Mouse (Mus musculus): ENCODE measurements around the gene Plb1.

Gene Plb1

DNA sequence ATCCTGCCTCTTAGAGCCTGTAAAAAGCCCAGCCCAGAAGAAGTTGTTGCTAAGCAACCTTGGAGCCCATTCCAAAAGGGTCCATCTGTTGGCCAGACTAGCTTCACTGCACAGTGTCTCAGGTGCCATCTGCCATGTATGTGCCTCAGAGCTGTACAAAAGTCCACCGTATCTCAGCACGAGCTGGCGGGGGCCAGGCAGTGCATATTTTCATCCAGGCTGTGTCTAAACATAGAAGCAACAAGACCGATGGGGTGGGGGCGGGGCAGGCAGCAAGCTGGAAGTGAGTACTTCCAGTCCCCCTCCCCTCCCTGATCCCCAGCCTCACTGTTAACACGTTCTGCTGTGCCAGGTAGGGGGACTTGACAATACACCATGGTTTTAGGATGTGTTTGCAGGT lies 102.7 kb downstream of the Plb1 start:
- DNase-seq (ENCODE audit: low read depth, low spot score) = no peak
- no peaks in the 10 kb centered on the region for H3K27me3 ChIP-seq (ENCODE audit: control insufficient read depth, insufficient read depth, low read length, poor library complexity, severe bottlenecking)
- no peaks in the 10 kb centered on the region for H3K36me3 ChIP-seq (ENCODE audit: control insufficient read depth, insufficient read depth, low read length, poor library complexity, severe bottlenecking)

DNA sequence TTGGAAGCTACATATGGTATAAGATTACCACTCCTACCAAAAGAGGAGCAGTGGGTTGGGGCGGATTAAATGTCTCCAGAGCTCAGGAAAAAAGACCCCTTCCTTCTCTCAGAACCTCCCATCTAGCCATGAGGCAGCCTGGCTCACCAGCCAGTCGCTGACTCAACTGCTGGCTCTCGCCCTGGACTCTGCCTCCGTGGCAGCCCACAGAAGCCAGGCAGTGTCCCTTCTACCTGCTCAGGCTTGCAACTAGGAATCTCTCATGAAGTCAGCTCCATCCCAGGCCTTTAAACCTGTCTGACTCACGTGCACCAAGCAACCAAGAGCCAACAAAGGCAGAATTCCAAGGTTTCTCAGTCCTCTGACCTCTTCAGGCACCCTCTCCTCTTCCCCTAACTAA lies 103.6 kb downstream of the Plb1 start:
- Histone ChIP-seq H3K36me3 (ENCODE audit: control insufficient read depth, insufficient read depth, low read length, poor library complexity, severe bottlenecking) (no peaks in the 10 kb centered on the region), H3K27me3 (ENCODE audit: control insufficient read depth, insufficient read depth, low read length, poor library complexity, severe bottlenecking) (no peaks in the 10 kb centered on the region)
- no peak for DNase-seq (ENCODE audit: low read depth, low spot score)

DNA sequence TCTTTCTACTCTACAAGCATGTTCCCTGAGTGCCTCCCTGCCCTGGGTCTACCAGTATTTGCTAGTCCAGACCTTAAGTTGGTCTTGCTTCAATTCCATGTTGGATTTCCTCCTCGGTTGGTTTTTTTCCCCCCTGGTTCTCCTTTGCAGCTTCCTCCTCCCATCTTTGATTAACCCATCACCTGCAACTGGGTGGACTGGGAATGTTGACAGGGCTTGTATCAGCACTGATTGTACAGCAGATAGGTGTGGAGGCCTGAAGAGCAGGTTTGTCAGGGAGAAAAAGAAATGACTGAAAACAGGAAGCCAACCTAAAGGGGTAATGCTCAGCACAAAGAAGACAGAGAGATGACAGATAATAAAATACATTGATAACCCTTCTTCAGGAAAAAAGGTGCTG lies 104.8 kb downstream of the Plb1 start:
- Histone ChIP-seq H3K36me3 (ENCODE audit: control insufficient read depth, insufficient read depth, low read length, poor library complexity, severe bottlenecking) (no peaks in the 10 kb centered on the region), H3K27me3 (ENCODE audit: control insufficient read depth, insufficient read depth, low read length, poor library complexity, severe bottlenecking) (no peaks in the 10 kb centered on the region)
- no peak for DNase-seq (ENCODE audit: low read depth, low spot score)

DNA sequence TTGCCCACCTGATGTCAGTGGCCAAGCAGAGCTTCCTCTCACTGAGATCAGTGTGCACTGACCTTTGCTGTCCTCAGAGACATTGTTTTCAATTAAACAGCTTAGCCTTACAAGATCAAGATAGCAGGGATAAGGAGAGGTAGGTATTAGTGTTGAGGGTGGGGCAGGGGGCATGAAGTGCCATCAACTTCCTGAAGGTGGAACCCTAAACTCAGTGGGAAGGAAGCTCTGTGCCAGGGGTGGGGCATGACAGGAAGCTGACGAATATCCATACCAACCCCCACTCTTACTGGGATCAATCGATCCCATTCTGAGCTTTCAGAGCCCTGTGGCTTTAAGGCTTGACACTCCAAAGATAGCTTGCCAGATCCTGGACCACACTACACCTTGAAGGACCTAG lies 105.8 kb downstream of the Plb1 start:
- H3K36me3 ChIP-seq (ENCODE audit: control insufficient read depth, insufficient read depth, low read length, poor library complexity, severe bottlenecking) = no peaks in the 10 kb centered on the region
- no peaks in the 10 kb centered on the region for H3K27me3 ChIP-seq (ENCODE audit: control insufficient read depth, insufficient read depth, low read length, poor library complexity, severe bottlenecking)
- peak; percentile 23 for DNase-seq (ENCODE audit: low read depth, low spot score)

DNA sequence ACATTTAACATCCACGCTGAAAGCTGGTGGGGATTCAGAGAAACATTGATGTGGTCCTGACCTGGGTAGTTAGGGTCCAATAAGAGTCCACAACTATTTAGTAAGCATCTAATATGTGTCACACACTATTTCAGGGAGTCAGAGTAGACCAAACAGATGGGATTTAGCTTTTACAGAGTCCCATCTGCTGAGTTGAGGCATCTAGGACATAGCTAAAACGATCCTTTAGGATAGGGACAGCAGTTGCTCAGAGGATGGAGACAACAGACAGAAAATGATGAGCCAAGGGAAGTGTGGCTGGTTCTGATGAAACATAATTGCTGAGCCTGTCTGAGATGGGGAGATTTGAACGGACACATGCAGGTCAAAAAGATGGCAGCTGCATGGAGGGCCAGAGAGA lies 106.3 kb downstream of the Plb1 start:
- Histone ChIP-seq H3K27me3 (ENCODE audit: control insufficient read depth, insufficient read depth, low read length, poor library complexity, severe bottlenecking) (no peaks in the 10 kb centered on the region), H3K36me3 (ENCODE audit: control insufficient read depth, insufficient read depth, low read length, poor library complexity, severe bottlenecking) (no peaks in the 10 kb centered on the region)
- no peak for DNase-seq (ENCODE audit: low read depth, low spot score)

DNA sequence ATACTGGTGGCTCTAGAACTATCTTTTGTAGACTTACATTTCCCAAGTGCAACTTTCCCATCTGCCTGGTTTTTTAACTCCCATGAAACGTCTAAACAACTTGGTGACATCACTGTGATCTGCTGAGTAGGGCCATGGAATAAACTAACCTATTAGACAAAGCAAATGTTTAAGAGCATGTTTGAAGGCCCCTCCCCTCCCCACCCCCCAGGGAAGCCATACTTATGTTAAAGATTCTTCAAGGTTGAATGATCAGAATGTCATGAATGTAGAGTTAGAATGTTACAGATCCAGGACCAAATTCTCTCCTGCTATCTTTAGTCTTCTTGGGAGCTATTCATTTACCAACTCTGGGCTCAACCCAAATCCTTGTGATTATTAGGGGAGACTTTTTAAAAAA lies 107.7 kb downstream of the Plb1 start:
- no peaks in the 10 kb centered on the region for H3K36me3 ChIP-seq (ENCODE audit: control insufficient read depth, insufficient read depth, low read length, poor library complexity, severe bottlenecking)
- no peak for DNase-seq (ENCODE audit: low read depth, low spot score)
- H3K27me3 ChIP-seq (ENCODE audit: control insufficient read depth, insufficient read depth, low read length, poor library complexity, severe bottlenecking) = no peaks in the 10 kb centered on the region

DNA sequence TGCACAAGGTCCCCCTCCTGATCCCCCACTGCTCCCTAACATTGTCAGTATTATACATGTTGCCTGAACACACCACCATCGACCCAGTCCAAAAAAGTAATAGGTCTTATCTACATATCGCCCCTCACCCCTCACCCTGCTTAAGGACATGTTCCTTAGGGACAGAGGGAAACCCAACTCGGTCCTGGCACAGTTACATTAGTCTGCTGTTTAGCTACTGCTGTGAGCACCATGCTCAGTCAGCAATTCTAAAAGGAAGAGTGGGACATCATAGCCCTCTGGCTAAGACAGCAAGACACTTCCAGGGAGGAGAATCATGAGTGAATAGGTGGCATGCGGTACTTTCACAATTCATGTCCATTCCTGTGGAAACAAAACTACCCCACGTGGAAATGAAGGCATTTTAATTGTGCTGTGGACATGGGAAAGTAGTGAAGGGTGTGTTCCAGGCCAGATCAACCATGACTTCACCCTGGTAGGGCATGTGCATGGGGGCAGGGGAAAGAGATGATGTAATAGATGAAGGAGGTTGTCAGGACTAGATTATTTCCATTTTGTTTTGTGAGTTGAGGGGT lies 110.3 kb downstream of the Plb1 start:
- H3K27me3 ChIP-seq (ENCODE audit: control insufficient read depth, insufficient read depth, low read length, poor library complexity, severe bottlenecking) = no peaks in the 10 kb centered on the region
- no peaks in the 10 kb centered on the region for H3K36me3 ChIP-seq (ENCODE audit: control insufficient read depth, insufficient read depth, low read length, poor library complexity, severe bottlenecking)
- DNase-seq (ENCODE audit: low read depth, low spot score) = no peak

DNA sequence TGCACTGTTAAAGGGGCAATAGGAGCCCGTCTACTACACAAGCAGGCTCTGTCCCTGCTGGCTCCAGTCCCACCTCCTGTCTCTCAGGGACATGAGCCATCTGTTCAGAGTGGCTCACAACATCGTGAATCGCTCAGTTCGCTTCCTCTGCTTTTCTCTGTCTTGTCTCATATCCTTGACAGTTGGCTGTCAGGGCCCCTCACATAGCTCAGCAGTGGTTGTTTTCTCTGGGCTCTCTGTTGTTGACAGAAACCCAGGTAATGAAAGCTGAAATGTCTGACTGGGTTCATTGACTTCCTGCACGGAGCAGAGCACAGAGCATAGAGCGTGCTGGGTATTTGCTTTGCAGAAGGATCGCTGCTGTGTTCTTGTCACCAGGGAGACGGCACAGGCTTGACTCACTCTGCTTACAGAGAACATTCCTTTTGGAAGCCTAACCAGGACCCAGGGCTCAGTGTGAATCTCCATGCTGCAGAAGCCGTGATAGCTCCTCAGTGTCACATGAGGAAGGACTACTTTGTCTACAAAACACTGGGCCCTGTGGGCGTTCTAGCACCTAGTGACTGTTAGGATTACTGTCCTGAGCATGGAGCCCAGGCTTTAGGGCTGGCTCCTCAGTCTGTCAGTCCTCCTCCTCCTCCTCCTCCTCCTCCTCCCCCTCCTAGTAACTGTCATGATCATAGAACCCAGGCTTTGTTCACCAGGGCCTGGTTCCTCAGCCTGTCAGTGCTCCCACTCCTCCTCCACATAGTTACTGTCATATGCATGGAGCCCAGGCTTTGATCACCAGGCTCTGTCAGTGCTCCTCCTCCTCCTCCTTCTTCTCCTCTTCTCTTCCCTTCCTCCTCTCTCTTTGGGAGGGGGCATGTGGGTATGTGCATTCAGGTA lies 113.8 kb downstream of the Plb1 start:
- no peak for DNase-seq (ENCODE audit: low read depth, low spot score)
- Histone ChIP-seq H3K27me3 (ENCODE audit: control insufficient read depth, insufficient read depth, low read length, poor library complexity, severe bottlenecking) (no peaks in the 10 kb centered on the region), H3K36me3 (ENCODE audit: control insufficient read depth, insufficient read depth, low read length, poor library complexity, severe bottlenecking) (no peaks in the 10 kb centered on the region)

DNA sequence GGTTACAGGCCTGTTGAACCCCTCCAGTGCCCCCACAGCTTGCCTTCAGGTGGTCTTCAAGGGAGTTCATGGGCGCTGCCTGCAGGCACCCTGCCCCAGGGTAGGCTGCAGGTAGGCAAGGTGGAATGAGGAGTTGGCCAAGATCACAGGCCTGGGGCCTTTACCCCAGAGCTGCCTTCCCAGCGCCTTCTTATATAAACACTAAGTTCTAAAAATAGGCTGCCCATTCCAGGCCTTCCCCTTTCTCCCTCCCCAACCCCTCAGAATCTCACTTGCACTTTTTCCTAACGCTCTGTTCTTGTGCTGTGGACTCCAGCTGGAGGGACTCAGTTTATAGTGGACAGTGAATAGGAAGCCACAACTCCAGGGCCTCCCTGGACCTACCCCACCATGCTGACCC lies 117.2 kb downstream of the Plb1 start:
- Histone ChIP-seq H3K27me3 (ENCODE audit: control insufficient read depth, insufficient read depth, low read length, poor library complexity, severe bottlenecking) (no peaks in the 10 kb centered on the region), H3K36me3 (ENCODE audit: control insufficient read depth, insufficient read depth, low read length, poor library complexity, severe bottlenecking) (no peaks in the 10 kb centered on the region)
- no peak for DNase-seq (ENCODE audit: low read depth, low spot score)

DNA sequence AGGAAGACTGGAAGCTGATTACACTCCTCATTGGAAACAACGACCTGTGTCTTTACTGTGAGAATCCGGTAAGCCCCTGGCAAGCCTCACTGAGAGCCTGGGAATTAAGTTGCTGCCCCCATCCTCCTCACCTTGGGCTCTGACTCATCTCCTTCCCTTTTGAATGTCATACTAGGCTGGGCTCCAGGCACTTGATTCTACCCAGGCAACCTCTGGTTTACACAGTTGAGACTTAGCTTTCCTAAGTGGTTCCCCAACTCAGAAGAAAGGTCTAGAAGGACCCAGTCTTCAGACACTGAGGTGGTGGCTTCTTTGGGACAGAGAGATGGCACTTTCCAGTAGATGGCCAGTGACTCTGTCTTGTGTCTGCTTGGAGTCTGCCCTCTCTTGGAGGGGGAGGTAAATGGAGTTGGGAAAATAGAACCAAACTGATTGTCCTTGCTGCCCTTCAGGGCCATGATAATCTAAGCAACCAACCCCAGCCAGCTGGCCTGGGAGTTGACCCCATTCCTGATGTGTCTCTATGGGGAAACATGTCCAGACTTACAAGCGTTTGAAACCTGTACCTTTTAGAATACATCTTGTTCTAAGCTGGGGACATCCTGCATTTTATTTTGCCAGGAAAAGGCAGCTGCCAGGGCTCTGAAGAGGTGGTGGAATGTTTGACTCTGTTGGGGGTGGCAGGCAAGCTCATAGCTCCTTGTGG lies 118.2 kb downstream of the Plb1 start:
- DNase-seq (ENCODE audit: low read depth, low spot score) = no peak
- H3K36me3 ChIP-seq (ENCODE audit: control insufficient read depth, insufficient read depth, low read length, poor library complexity, severe bottlenecking) = no peaks in the 10 kb centered on the region
- H3K27me3 ChIP-seq (ENCODE audit: control insufficient read depth, insufficient read depth, low read length, poor library complexity, severe bottlenecking) = no peaks in the 10 kb centered on the region

DNA sequence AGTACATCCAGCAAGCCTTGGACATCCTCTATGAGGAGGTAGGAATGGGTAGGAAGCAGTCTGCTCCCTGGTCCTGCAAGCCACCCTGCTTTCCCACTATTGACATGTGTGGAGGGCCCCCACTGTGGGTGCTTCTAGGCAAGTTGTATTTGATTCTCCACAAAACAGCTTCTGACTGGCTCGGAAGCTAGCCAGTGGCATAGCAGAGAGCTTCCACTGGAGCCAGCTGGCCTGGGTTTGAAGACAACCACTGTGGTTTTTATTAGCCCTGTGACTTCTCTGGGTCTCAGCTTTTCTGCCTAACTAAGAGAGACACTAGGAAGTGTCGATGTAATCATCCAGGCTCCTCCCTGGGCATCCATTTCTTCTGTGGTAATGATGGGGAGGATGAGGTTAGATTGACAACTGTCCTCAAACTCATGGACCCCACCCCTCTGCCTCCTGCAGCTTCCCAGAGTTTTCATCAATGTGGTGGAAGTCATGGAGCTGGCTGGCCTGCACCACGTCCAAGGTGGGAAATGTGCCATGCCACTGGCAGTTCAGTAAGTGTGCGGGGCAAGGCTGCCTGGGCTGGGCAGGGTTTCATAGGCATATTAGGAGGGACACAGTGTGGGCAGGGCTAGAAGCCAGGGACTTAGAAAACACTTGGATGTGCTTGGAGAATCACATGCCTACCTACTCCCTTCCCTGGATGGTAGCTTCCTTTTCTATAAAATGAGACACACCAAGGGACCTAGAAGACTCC lies 119.4 kb downstream of the Plb1 start:
- DNase-seq (ENCODE audit: low read depth, low spot score) = no peak
- H3K36me3 ChIP-seq (ENCODE audit: control insufficient read depth, insufficient read depth, low read length, poor library complexity, severe bottlenecking) = no peaks in the 10 kb centered on the region
- H3K27me3 ChIP-seq (ENCODE audit: control insufficient read depth, insufficient read depth, low read length, poor library complexity, severe bottlenecking) = no peaks in the 10 kb centered on the region

DNA sequence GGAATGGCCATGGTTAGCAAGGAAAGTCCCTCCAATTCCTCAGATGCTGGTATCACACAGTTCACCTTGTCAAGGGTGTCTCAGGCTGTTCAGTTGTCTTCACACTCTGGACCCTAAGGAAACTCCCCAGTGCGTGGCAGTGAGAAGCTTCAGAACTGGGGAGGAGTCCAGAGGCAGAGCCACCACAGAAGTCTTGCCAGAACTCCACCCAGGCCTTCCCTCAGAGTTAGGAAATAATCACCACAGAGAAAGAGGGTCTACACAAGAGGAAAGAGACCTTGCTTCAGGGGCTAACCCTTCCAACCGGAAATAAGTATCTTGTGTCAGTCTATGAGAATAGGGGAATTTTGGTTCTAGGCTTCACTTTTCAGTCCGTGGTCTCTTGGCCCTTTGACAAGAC lies 120.3 kb downstream of the Plb1 start:
- DNase-seq (ENCODE audit: low read depth, low spot score) = no peak
- Histone ChIP-seq H3K36me3 (ENCODE audit: control insufficient read depth, insufficient read depth, low read length, poor library complexity, severe bottlenecking) (no peaks in the 10 kb centered on the region), H3K27me3 (ENCODE audit: control insufficient read depth, insufficient read depth, low read length, poor library complexity, severe bottlenecking) (no peaks in the 10 kb centered on the region)

DNA sequence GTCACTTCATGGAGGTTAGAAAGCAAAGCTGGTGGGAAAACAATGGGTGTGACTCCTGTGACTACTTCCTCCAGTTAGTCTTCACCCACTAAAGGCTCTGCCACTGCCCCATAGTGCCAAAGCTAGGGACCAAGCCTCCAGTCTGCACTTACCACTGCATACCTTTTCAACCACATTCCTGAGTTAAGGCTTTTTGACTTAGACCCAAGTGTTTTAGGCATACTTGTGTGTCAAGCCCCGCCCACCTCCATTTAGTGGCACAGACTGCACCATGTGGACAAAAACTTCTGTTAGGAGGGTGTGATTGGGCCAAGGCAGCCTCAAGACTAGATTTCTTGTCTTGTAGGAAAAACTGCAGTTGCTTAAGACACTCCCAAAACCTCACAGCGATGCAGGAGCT lies 120.8 kb downstream of the Plb1 start:
- DNase-seq (ENCODE audit: low read depth, low spot score) = no peak
- Histone ChIP-seq H3K27me3 (ENCODE audit: control insufficient read depth, insufficient read depth, low read length, poor library complexity, severe bottlenecking) (no peaks in the 10 kb centered on the region), H3K36me3 (ENCODE audit: control insufficient read depth, insufficient read depth, low read length, poor library complexity, severe bottlenecking) (no peaks in the 10 kb centered on the region)

DNA sequence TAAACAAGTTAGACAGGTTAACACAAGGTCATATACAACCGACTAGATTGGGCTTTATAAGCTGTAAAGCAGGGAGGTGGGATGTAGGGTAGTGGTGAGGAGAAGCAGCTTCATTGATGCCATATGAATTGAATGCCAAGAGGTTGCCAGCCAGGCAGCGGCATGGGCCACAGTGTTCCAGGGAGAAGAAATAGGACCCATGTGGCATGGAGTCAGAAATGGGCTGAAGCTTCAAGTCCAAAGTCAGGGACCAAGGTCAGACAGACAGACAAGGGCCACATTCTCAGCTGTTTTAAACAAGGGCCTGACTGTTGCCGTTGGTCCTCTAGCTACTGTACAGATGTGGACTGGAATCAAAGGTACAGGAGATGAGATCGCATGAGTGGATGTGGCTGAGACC lies 128.0 kb downstream of the Plb1 start:
- DNase-seq (ENCODE audit: low read depth, low spot score) = no peak
- Histone ChIP-seq H3K36me3 (ENCODE audit: control insufficient read depth, insufficient read depth, low read length, poor library complexity, severe bottlenecking) (no peaks in the 10 kb centered on the region), H3K27me3 (ENCODE audit: control insufficient read depth, insufficient read depth, low read length, poor library complexity, severe bottlenecking) (no peaks in the 10 kb centered on the region)
